Mouse (Mus musculus) brown adipose tissue, adult 24 weeks (tissue): ENCODE results near the gene Dab1. TPM values are rescaled to one million over a fixed set of nuclear protein-coding genes. Genes with fewer than 3 reads are reported as not detected.

Experiments
- H3K27ac ChIP-seq: fragments of 200-500 bp; replicated peaks from 2 replicates; pipeline ENCODE4 v1.5.1; 2012; ENCODE audit warnings: low read depth, mild to moderate bottlenecking, low read length
- H3K4me1 ChIP-seq: fragments of 200-500 bp; 2 replicates; pipeline ENCODE4 v1.6.1; 2012; ENCODE audit warnings: low read length, mixed read lengths; ENCODE audit not compliant: control insufficient read depth, insufficient read depth, insufficient read length
- H3K4me3 ChIP-seq: fragments of 200-500 bp; 2 replicates; pipeline ENCODE4 v1.5.1; 2012; ENCODE audit warnings: low read depth, mild to moderate bottlenecking, low read length, moderate library complexity; ENCODE audit not compliant: insufficient read depth
- polyA plus RNA-seq: library from polyadenylated mRNA; stranded (reverse); fragments of >200 nt; gene quantifications from 2 replicates; pipeline ENCODE4 v1.2.4, GENCODE M21; 2012; ENCODE audit not compliant: missing spikeins, insufficient read depth, insufficient read length

Gene Dab1
- polyA plus RNA-seq, 1 experiment, result not detected

DNA sequence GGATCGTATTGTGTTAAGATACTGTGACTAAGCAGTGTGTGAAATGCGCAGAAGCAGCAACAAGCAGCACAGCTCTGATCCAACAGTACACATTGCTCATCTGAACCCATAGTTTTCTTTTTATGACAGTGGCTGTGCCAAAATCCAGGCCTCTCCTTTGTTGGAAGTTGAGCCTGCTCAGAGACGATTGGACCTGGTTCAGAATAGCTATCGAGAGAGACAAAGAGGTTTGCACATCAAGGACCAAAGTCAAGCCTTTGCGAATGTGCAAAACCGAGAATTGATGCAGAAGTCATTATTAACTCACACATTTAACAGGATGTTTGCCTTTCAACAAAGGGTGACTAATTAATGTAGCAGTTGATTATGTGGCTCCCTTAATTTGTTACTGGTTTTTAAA lies 1032.6 kb downstream of the Dab1 start:
- no peak overlapping the region for H3K4me3 ChIP-seq
- no peak overlapping the region for H3K27ac ChIP-seq
- no peaks in the 10 kb centered on the region for H3K4me1 ChIP-seq

DNA sequence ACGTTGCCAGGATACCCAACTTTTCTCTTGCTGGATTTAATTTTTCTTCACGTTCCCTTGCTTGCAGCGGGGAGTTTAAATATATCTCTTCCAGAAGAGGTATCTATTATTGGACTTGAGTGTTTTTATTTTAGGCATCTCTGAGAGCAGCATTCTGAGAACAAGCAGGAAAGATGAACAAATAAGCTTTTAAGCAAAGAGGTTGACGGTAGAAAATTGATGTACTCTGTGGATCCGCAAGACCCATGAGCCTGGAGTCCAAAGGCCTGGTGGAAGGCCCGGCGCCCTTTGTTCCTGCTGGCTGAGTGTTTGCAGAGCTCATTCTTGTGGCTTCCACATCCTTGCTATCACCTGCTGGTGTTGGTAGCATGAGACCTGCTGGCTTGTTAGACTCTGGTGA lies 1037.6 kb downstream of the Dab1 start:
- H3K27ac ChIP-seq, result no peak overlapping the region
- no peak overlapping the region for H3K4me3 ChIP-seq
- no peaks in the 10 kb centered on the region for H3K4me1 ChIP-seq

DNA sequence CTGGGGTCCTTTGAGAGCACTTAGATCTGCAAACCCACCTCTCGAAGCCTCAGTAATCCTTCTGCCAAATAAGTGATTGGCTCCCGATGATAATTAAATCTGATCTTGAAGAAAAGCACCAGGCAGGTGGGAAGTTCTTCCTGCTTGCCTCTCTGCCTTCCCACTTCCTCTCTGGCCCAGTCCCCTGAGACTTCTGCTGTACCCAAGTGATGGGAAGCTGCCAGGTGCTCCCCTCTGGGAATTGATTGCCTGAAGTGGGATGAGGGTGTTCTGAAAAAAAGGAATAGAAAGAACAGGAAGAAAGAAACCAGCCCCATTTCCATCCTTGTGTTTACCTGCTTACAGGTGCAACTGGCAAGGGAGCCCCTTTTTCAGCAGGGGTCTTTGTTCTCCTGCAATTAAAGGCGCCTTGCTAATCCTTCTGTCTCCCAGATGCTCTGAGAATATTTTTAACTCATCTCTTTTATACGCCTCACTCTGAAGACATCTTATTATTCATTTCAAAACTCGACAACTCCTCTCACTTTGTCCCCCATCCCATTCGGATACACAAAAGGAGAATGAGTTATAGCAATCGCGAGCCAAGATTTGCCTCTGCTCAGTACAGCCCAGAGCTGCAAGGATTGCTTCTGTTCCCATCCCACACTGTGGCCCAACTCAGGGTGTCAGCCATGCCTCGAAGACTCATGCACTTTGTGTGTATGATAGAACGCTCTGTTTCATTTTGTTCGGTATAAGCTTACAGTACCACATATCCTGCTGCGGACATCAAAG lies 1043.9 kb downstream of the Dab1 start:
- Histone ChIP-seq H3K4me3 (no peak overlapping the region), H3K4me1 (no peaks in the 10 kb centered on the region), H3K27ac (no peak overlapping the region)

DNA sequence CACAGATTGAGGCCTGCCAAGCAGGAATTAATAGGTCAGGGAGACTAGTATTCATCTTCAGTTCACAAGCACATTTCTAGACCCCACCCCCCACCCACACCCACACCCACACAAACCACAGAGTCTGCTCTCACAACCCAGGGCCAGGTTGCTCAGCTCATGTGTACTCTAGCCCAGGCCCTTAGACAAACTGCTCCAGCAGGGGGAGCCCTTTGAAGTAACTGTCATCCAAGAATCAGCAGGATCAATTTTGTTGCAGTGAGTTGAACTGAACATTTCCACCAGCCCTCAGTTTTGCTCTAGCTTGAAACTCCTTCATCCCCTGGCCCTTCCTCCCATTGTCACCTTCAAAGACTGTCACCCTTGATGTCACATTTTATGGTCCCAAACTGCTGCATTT lies 1046.4 kb downstream of the Dab1 start:
- Histone ChIP-seq H3K27ac (no peak overlapping the region), H3K4me1 (no peaks in the 10 kb centered on the region), H3K4me3 (no peak overlapping the region)

DNA sequence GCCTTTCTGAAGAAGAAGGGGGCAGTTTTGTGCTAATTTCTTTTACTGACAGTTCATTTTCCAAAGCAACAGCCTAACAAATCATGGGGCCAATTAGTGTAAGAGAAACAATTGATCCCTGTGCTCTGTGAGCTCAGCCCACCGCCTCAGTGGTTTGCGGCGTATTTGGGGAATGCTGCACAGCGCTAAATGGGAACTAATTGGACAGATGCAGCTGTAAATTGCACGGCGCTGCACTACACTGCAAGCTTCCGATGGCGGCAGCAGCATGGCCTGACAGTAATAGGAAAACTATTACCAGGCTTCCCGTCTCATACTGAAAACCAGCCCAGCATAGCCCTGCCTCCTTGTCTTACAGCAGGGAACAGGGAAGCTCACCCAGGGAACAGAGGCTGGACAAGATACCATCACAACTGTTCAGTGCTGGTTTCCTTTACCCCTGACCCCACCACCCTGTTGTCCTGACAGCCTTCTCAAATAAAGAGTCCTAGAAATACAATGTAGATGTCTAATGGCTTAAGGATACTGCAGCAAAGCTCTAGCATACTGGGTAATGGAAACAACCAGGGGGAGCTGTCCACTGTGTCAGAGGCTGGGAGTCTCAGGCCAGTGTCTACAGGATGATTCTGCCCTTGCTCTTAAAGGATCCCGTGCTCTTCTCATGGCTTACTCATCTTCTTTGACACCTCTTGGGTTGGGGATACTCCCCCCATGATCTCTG lies 1047.8 kb downstream of the Dab1 start:
- Histone ChIP-seq H3K27ac (no peak overlapping the region), H3K4me1 (no peaks in the 10 kb centered on the region), H3K4me3 (no peak overlapping the region)

DNA sequence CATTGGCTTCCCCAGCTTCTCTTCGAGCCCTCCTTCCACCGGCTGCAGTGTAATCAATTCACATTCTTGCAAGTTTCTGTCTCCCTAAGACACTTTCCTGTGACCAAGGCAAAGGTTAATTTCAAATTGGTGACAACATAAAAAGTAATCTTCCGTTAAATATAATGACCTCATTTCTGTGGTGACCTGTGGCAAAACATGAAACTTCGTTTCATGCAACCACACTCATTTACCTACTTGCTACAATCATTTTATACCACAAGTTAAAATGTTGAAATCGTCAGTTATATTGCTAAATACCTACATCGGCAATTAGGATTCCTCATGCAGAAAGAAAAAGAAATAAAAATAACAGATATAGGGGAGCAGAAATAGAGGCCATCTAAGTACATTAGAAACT lies 1048.9 kb downstream of the Dab1 start:
- Histone ChIP-seq H3K4me1 (no peaks in the 10 kb centered on the region), H3K4me3 (no peak overlapping the region), H3K27ac (no peak overlapping the region)

DNA sequence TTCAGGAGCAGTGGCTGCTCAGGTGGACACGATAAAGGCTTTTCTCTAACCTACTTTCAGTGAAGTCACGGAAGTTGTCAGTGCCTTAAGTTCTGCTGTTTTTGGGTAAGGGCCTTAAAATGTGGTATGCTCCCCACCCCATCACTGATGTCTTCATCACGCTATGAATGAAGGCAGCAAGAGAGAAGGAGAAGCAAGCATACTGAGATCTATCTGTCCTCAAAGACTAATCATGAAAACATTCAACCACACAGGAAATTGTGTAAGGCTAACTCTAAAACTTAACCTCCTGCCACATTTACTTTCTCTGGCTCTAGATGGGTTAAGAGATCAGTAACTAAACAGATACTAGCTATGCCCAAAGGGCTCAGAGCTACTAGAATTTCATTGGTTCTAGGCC lies 1050.2 kb downstream of the Dab1 start:
- H3K4me1 ChIP-seq, result no peaks in the 10 kb centered on the region

DNA sequence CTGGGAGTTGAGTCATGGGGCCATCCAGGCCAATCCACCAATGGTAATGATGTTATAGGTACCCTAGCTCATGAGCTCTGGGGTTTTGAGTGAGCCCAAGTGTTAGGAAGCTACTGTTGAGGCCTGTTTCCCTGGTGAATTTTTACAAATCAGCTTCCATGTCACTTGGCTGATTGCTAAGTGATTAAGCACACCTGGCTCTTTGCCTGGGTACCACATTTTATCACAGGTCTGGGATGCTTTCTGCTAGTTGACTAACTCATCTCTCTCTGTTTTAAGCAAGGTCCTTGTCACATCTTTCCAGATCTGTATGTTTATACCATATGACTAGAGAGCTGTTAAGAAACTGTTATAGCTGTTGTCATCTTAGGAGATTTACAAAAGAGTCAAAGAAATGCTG lies 1051.6 kb downstream of the Dab1 start:
- H3K4me3 ChIP-seq, result no peak overlapping the region
- no peak overlapping the region for H3K27ac ChIP-seq
- no peaks in the 10 kb centered on the region for H3K4me1 ChIP-seq

More for the DNA sequence above, 1050.2 kb downstream of the Dab1 start:
- no peak overlapping the region for H3K4me3 ChIP-seq
- no peak overlapping the region for H3K27ac ChIP-seq

DNA sequence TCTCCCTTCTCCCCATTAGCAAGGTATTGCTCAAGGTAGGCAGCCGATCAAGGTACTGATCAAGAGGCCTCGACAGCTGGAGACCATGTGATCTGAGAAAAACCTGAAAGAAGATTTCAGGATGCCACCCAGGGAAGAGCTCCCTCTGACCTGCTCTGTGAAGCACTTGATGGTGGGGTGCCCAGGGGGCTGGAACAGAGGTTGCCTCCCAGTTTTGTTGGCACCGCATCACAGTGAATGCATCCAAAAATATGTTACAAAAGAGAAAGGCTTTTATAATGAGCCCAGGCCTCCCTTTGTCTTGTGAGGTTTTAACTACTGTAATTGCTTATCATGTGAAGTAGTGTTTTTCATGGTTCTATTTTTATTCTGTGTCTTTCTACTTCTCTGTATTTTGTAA lies 1054.2 kb downstream of the Dab1 start:
- Histone ChIP-seq H3K4me3 (no peak overlapping the region), H3K27ac (no peak overlapping the region)

DNA sequence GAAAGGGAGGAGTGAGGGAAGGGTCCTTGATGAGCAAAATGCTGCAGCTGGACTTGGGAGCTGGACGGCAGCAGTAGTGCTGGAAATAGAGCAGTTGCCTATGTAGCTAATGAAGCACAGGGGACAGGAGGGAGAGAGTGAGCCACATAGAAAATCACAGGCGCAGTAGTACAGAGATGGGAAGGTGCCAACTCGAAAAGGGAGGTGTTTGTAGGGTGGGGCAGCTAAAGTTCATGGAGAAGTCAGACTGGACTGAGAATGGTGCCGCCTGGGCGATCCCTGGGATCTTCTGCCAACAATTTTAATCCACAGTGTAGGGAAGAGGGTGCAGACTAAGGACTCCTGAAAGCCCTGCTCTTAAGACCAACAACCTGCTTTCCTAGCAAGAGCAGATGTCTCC lies 1055.5 kb downstream of the Dab1 start:
- no peak overlapping the region for H3K27ac ChIP-seq
- no peak overlapping the region for H3K4me3 ChIP-seq
- no peaks in the 10 kb centered on the region for H3K4me1 ChIP-seq

More for the DNA sequence above, 1054.2 kb downstream of the Dab1 start:
- H3K4me1 ChIP-seq, result no peaks in the 10 kb centered on the region

DNA sequence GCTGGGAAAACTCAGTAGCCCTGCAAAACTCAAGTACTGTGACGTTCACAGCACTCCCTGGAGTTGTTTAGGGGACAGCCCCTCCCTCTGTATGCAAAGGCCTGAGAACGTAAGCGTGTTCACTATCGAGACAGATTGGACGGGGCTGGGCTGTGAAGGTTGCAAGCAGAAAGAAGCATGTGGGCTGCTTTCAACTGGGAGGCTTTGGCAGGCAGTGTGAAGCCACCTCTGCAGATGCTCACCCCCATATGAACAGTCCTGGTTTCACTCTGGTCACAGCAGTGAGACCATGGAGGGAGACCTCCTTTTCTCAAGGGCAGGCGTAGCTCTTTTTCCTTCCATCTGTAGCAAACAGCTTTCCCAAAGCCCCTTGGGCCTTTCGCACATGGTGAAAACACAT lies 1059.1 kb downstream of the Dab1 start:
- Histone ChIP-seq H3K4me1 (no peaks in the 10 kb centered on the region), H3K27ac (no peak overlapping the region), H3K4me3 (no peak overlapping the region)

DNA sequence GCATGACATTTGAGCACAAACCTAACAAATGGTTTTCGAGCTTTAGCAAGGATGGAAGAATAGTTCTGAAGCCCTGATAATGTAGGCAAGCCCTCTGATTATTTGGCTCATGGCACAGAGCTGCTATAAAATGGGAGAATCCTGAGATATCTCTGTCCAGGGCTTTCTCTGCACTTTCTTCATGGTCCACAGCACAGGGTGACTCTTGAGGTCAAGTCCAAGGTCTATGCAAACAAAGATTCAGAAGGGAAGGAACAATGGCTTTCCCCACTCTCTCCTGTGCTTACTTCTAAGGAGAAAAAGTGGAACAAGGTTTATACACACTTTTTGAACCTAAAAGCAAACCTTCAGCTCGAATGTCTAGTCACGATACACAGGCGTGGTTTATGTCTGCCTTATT lies 1061.3 kb downstream of the Dab1 start:
- Histone ChIP-seq H3K4me1 (no peaks in the 10 kb centered on the region), H3K4me3 (no peak overlapping the region), H3K27ac (no peak overlapping the region)

DNA sequence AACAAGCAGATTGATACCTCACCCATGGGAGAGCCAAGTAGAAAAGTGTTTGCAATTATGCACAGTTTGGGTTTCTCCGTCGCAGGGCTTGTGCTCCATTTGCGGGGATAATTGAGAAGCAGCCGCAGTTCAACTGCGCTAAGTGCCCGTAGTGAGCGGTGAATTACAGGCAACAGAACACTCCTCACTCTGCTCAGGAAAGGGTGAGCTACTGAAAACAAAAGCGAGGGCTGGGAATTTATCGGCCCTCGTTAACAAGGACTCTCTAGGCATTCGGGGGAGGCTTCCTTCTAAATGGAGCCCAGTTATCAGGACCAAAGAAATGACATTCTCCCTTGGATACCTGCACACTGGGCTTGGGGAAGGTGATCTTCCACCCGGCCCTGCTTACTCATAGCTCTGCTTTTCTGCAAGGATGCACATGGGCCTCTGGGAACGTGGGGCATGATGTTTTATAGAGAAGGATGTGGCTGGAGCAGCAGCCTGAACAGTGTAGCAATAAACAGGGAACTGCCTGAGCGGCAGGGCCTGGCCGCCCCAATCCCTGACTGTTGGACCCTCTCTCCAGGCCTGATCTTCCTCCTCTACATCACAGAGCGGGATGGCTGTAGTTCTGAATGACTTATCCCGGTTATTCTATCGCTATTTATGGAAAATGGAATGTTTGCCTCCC lies 1067.1 kb downstream of the Dab1 start:
- H3K27ac ChIP-seq, result no peak overlapping the region
- H3K4me3 ChIP-seq, result no peak overlapping the region
- H3K4me1 ChIP-seq, result no peaks in the 10 kb centered on the region

DNA sequence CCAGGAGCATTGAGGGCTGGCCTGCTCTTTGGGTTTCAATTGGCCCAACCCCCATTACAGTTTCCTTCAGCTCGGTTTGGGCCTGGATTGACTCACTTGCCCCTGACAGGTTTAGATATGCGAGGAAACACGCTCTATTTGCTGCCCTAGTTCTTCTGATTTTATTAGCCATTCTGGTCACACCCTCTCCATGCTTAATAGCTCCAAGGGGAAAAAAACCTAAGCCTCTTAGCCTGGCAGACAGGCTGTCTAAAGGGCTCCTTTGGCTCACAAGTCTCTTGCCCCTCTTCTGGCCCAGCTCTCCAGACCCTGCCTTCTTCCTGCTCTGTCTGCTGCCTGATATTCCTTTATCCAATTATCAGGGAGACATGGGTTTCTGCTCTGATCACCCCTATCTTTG lies 1069.9 kb downstream of the Dab1 start:
- Histone ChIP-seq H3K4me1 (no peaks in the 10 kb centered on the region), H3K4me3 (no peak overlapping the region), H3K27ac (no peak overlapping the region)

DNA sequence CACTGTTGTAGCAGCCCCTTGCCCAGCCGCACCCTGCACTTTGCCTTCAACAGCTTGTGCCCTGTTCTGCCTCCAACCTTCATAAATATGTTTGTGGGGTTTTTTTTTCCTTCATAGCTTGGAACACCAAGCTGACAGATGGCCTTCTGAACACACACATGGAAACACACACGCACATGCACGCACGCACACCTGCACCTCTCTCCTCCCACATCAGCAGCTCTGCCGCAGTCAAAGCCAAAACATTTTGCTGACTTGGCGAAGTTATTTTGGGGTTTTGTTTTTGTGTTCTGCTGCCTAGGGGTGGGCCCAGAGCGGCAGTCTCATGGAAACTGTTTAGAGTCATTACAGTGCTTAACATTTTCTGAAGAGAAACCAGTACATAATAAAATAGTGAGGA lies 1071.9 kb downstream of the Dab1 start:
- Histone ChIP-seq H3K27ac (no peak overlapping the region), H3K4me3 (no peak overlapping the region), H3K4me1 (no peaks in the 10 kb centered on the region)
